Mouse (Mus musculus) mouse trophoblast stem cell (cell line): ENCODE results near the gene Olfr1348.
"Not testable (repeated sequence)": the region's sequence is repeated elsewhere in the genome, so short reads cannot be mapped to it uniquely, and the experiment has no call there.

Experiments used
- in situ Hi-C, 2 experiments: fragments of 300-500 bp; cut with MseI, MboI; formaldehyde crosslinking; loops; 2 replicates in 1 of 2; 3 replicates in 1 of 2; pipeline ENCODE4 v1.15.1; 2025

The Olfr1348 gene

GRCm38 (mm10) chr7:6508648-6509047 lies at the start of gene Olfr1348:
Gene Olfr1348 (minus strand): TSS chr7:6508748.
- in situ Hi-C loops: no loop called here

GRCm38 (mm10) chr7:6526141-6526540 lies 17.6 kb upstream of the Olfr1348 start:
- in situ Hi-C loops: loop anchor here in 1 of 2 experiments (10.0 kb wide), 1 partner anchor 81 kb away; no protein-coding TSS in a partner anchor

- in situ Hi-C loops: loop anchor here in 1 of 2 experiments (10.0 kb wide), 1 partner anchor 80 kb away; no protein-coding TSS in a partner anchor
Observed at GRCm38 (mm10) chr7:6525001-6525400, 16.5 kb upstream of the Olfr1348 start.

- in situ Hi-C loops: loop anchor here in 1 of 2 experiments (10.0 kb wide), 1 partner anchor 78 kb away; no protein-coding TSS in a partner anchor
Observed at GRCm38 (mm10) chr7:6522850-6523249, 14.3 kb upstream of the Olfr1348 start, which contains the start of gene Olfr1349. Gene Olfr1349 (minus strand): TSS chr7:6522950.

GRCm38 (mm10) chr7:6521666-6522065 lies 13.1 kb upstream of the Olfr1348 start:
- in situ Hi-C loops: loop anchor here in 1 of 2 experiments (10.0 kb wide), 1 partner anchor 77 kb away; no protein-coding TSS in a partner anchor

- in situ Hi-C loops: no loop called here
Observed at GRCm38 (mm10) chr7:6499655-6500054, 8.9 kb downstream of the Olfr1348 start, which contains the start of gene Olfr1347. Gene Olfr1347 (minus strand): TSS chr7:6499755.

GRCm38 (mm10) chr7:6486841-6487240 lies 21.7 kb downstream of the Olfr1348 start, which contains the start of gene Olfr5:
Gene Olfr5 (minus strand): TSS chr7:6486941.
- in situ Hi-C loops: no loop called here

- in situ Hi-C loops: not testable (repeated sequence)
Observed at GRCm38 (mm10) chr7:6477633-6478032, 30.9 kb downstream of the Olfr1348 start.

- in situ Hi-C loops: no loop called here
Observed at GRCm38 (mm10) chr7:6466951-6467350, 41.6 kb downstream of the Olfr1348 start, which contains the start of gene Olfr1346. Gene Olfr1346 (plus strand): TSS chr7:6467101.

- in situ Hi-C loops: no loop called here
Observed at GRCm38 (mm10) chr7:6456399-6456798, 52.1 kb downstream of the Olfr1348 start.

GRCm38 (mm10) chr7:6455868-6456267 lies 52.7 kb downstream of the Olfr1348 start, which contains the start of gene Olfr1336:
Gene Olfr1336 (plus strand): TSS chr7:6456168.
- in situ Hi-C loops: no loop called here
